Mouse (Mus musculus): Measurements from ENCODE around the gene Megf9. TPM values are rescaled to one million over a fixed set of nuclear protein-coding genes. Genes with fewer than 3 reads are reported as not detected.

Megf9 gene
- total and polyA plus RNA-seq, 3 experiments: not detected

DNA sequence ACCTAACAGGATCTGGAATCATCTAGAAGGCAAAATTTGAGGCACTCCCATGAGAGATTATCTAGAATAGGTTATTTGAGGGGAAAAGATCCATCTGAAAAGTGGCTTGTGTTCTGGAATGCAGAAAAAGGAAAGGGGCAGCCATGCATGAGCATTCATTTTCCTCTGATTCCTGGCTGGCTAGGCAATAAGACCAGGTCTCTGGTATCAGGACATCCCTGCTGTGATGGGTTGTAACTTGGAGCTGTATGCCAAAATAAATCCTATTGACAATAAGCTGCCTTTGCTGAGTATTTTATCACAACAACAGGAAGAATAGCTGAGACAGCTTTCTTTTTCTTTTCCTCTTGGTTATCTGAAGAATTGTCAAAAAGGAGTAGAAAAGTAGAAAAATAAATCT is 73.4 kb downstream of the Megf9 start:
- Histone ChIP-seq H3K27ac (ENCODE audit: insufficient read depth, low read depth) (no peak overlapping the region), H3K4me3 (replicated peaks in 1 of 3; ENCODE audit: low read depth in 2 of 3, low read length in 2 of 3, poor library complexity in 1 of 3) (no peak overlapping the region), H3K79me2 (replicated peaks; ENCODE audit: control insufficient read depth, extremely low read depth, insufficient read depth, poor library complexity, severe bottlenecking) (no peaks in the 10 kb centered on the region), H3K9ac (ENCODE audit: insufficient read depth, low read depth) (no peak overlapping the region), H3K4me2 (ENCODE audit: insufficient read depth, low read depth, poor library complexity, severe bottlenecking) (no peak overlapping the region), H3K27me3 (replicated peaks) (no peaks in the 10 kb centered on the region), H3K9me3 (replicated peaks; ENCODE audit: low read length) (no peaks in the 10 kb centered on the region), H3K4me1 (ENCODE audit: control insufficient read depth in 1 of 2, insufficient read depth in 2 of 2) (no peaks in the 10 kb centered on the region), H3K36me3 (replicated peaks in 1 of 2; ENCODE audit: control insufficient read depth in 1 of 2, insufficient read depth in 1 of 2, low read length in 1 of 2) (no peaks in the 10 kb centered on the region)
- TF ChIP-seq EP300 (IDR thresholded peaks at IDR 0.05; ENCODE audit: low read length): no peak
- no peak for TF ChIP-seq NELFE (IDR thresholded peaks at IDR 0.05; ENCODE audit: low read depth, low read length)
- no peak for TF ChIP-seq ELF1 (IDR thresholded peaks at IDR 0.05; ENCODE audit: low read depth, low read length)
- TF ChIP-seq JUN (IDR thresholded peaks at IDR 0.05; ENCODE audit: insufficient read depth, low read depth, low read length): no peak
- no peak for TF ChIP-seq MAX (IDR thresholded peaks at IDR 0.05; ENCODE audit: low read length)
- dilution Hi-C loops (cut with MboI; ENCODE audit: extremely low pct_ligation_motif_present, extremely low pct_unique_long_range_greater_than_20kb, low sequenced_read_pairs) (no loop called here), in situ Hi-C loops (cut with MboI; ENCODE audit: low pct_ligation_motif_present, low pct_unique_long_range_greater_than_20kb, low sequenced_read_pairs) (loop anchor here (25.0 kb wide), 1 partner anchor 126 kb away; no protein-coding TSS in a partner anchor)
- DNase-seq (ENCODE audit: extremely low read depth): no peak

DNA sequence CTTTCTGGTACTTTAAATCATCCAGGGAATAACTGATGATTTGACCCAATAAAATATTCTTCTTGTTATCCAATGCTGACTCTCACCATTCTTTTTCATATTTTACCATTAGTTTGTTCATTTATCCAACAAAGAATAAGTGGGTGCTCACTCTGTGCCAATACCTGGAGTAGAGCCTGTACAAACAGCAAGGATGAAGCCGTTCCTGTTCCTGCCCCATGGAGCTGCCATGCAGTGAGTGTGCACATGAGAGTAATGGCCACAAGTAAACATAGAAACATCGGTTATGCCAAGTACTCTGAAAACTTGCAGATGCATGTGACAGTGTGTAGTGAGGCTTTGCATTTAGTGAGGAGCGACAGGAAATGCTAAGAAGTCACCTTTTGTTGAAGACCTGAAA is 82.6 kb downstream of the Megf9 start:
- Histone ChIP-seq H3K4me2 (ENCODE audit: insufficient read depth, low read depth, poor library complexity, severe bottlenecking) (no peak overlapping the region), H3K36me3 (replicated peaks in 1 of 2; ENCODE audit: control insufficient read depth in 1 of 2, insufficient read depth in 1 of 2, low read length in 1 of 2) (no peaks in the 10 kb centered on the region), H3K27me3 (replicated peaks) (no peaks in the 10 kb centered on the region), H3K4me3 (replicated peaks in 1 of 3; ENCODE audit: low read depth in 2 of 3, low read length in 2 of 3, poor library complexity in 1 of 3) (no peak overlapping the region), H3K27ac (ENCODE audit: insufficient read depth, low read depth) (no peak overlapping the region), H3K9ac (ENCODE audit: insufficient read depth, low read depth) (no peak overlapping the region), H3K79me2 (replicated peaks; ENCODE audit: control insufficient read depth, extremely low read depth, insufficient read depth, poor library complexity, severe bottlenecking) (no peaks in the 10 kb centered on the region), H3K9me3 (replicated peaks; ENCODE audit: low read length) (no peaks in the 10 kb centered on the region), H3K4me1 (ENCODE audit: control insufficient read depth in 1 of 2, insufficient read depth in 2 of 2) (no peaks in the 10 kb centered on the region)
- DNase-seq (ENCODE audit: extremely low read depth): no peak
- dilution Hi-C loops (cut with MboI; ENCODE audit: extremely low pct_ligation_motif_present, extremely low pct_unique_long_range_greater_than_20kb, low sequenced_read_pairs): no loop called here
- TF ChIP-seq HCFC1 (IDR thresholded peaks at IDR 0.05; ENCODE audit: low read depth, low read length): no peak
- no peak for TF ChIP-seq SMC3 (IDR thresholded peaks at IDR 0.05; ENCODE audit: low read depth, low read length)
- no peak for TF ChIP-seq MXI1 (IDR thresholded peaks at IDR 0.05; ENCODE audit: low read depth, low read length)
- TF ChIP-seq POLR2AphosphoS2 (IDR thresholded peaks at IDR 0.05; ENCODE audit: low read depth, low read length): no peak
- in situ Hi-C loops (cut with MboI; ENCODE audit: low pct_ligation_motif_present, low pct_unique_long_range_greater_than_20kb, low sequenced_read_pairs): loop anchor here (25.0 kb wide), 1 partner anchor 135 kb away; no protein-coding TSS in a partner anchor

DNA sequence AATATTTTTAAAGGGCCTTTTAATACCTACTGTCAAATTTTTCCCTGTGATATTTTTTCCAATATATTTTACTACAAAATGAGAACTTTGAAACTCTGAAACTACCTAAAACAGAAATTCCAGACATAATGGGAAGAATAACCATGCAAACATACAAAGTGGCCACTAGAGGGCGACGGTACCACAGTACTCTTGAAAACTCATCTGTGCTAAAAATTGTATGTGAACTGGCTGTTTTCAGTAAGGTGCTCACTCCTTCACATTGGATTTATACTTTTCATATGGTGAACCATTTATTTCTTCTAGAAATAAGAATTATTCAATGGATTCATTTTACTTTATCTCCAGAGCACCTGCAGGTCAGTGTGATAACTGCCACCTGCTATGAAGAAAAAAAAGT is 83.0 kb downstream of the Megf9 start:
- H3K4me3 ChIP-seq (replicated peaks in 1 of 3; ENCODE audit: low read depth in 2 of 3, low read length in 2 of 3, poor library complexity in 1 of 3): no peak overlapping the region
- peak; percentile 51 for DNase-seq (ENCODE audit: extremely low read depth)
- H3K27ac ChIP-seq (ENCODE audit: insufficient read depth, low read depth): no peak overlapping the region
- no peaks in the 10 kb centered on the region for H3K36me3 ChIP-seq (replicated peaks in 1 of 2; ENCODE audit: control insufficient read depth in 1 of 2, insufficient read depth in 1 of 2, low read length in 1 of 2)
- no peak overlapping the region for H3K4me2 ChIP-seq (ENCODE audit: insufficient read depth, low read depth, poor library complexity, severe bottlenecking)
- no peak overlapping the region for H3K9ac ChIP-seq (ENCODE audit: insufficient read depth, low read depth)
- TF ChIP-seq TCF12 (IDR thresholded peaks at IDR 0.05; ENCODE audit: low read depth, low read length): no peak
- no peak for TF ChIP-seq ZNF384 (IDR thresholded peaks at IDR 0.05; ENCODE audit: low read depth, low read length)
- TF ChIP-seq POLR2AphosphoS2 (IDR thresholded peaks at IDR 0.05; ENCODE audit: low read depth, low read length): no peak
- TF ChIP-seq JUN (IDR thresholded peaks at IDR 0.05; ENCODE audit: insufficient read depth, low read depth, low read length): no peak
- peak; percentile 74 for TF ChIP-seq SMC3 (IDR thresholded peaks at IDR 0.05; ENCODE audit: low read depth, low read length)
- TF ChIP-seq ZC3H11A (IDR thresholded peaks at IDR 0.05; ENCODE audit: low read depth, low read length): peak; percentile 37; the same call in 1 of the 2 replicates
- TF ChIP-seq MAFK (IDR thresholded peaks at IDR 0.05; ENCODE audit: insufficient replicate concordance, low read length): no peak
- TF ChIP-seq RAD21 (IDR thresholded peaks at IDR 0.05; ENCODE audit: low read depth, low read length): peak; percentile 84
- peak; percentile 69 to 84 for TF ChIP-seq CTCF (conservative IDR thresholded peaks at IDR 0.05 in 1 of 2, IDR thresholded peaks at IDR 0.05 in 1 of 2; ENCODE audit: low read depth in 2 of 2, low read length in 2 of 2)
- no peak for TF ChIP-seq USF1 (IDR thresholded peaks at IDR 0.05; ENCODE audit: low read depth, low read length)
- TF ChIP-seq MEF2A (IDR thresholded peaks at IDR 0.05; ENCODE audit: borderline replicate concordance, low read depth, low read length): no peak
- no peak for TF ChIP-seq ELF1 (IDR thresholded peaks at IDR 0.05; ENCODE audit: low read depth, low read length)
- no peaks in the 10 kb centered on the region for H3K4me1 ChIP-seq (ENCODE audit: control insufficient read depth in 1 of 2, insufficient read depth in 2 of 2)
- no peaks in the 10 kb centered on the region for H3K9me3 ChIP-seq (replicated peaks; ENCODE audit: low read length)
- dilution Hi-C loops (cut with MboI; ENCODE audit: extremely low pct_ligation_motif_present, extremely low pct_unique_long_range_greater_than_20kb, low sequenced_read_pairs) (no loop called here), in situ Hi-C loops (cut with MboI; ENCODE audit: low pct_ligation_motif_present, low pct_unique_long_range_greater_than_20kb, low sequenced_read_pairs) (loop anchor here (25.0 kb wide), 1 partner anchor 136 kb away; no protein-coding TSS in a partner anchor)
- no peaks in the 10 kb centered on the region for H3K27me3 ChIP-seq (replicated peaks)
- H3K79me2 ChIP-seq (replicated peaks; ENCODE audit: control insufficient read depth, extremely low read depth, insufficient read depth, poor library complexity, severe bottlenecking): no peaks in the 10 kb centered on the region

Measured in CH12.LX (cell line).